Mouse (Mus musculus): Measurements from ENCODE around the gene Gstk1. TPM values are rescaled to one million over a fixed set of nuclear protein-coding genes. Genes with fewer than 3 reads are reported as not detected.

The Gstk1 gene
- total RNA-seq (2021) = 1 to 10 TPM; 7.1 to 8.5 TPM
- long read RNA-seq, transcript Gstk1-201 (8 exons, 930 nt) = major isoform, 11 of 12 reads
- long read RNA-seq, partial matches to known transcripts = 1 of 12 reads
- long read RNA-seq, other reads (novel, unspliced or antisense) = 0 of 12 reads

GRCm38 (mm10) chr6:42245711-42246353, at the start of gene Gstk1:
TSS of gene Gstk1 (plus strand) at chr6:42245935.
- DNase-seq (ENCODE audit: low spot score in 2 of 2) = peak; percentile 56 to 64

GRCm38 (mm10) chr6:42197710-42198109, 48.0 kb upstream of the Gstk1 start:
- no peak for DNase-seq (ENCODE audit: low spot score in 2 of 2)

- no peak for DNase-seq (ENCODE audit: low spot score in 2 of 2)
Observed at GRCm38 (mm10) chr6:42199498-42199897, 46.2 kb upstream of the Gstk1 start.

GRCm38 (mm10) chr6:42215028-42215427, 30.7 kb upstream of the Gstk1 start, which contains the start of gene Tas2r144:
TSS of gene Tas2r144 (plus strand) at chr6:42215328.
- DNase-seq (ENCODE audit: low spot score in 2 of 2) = no peak

GRCm38 (mm10) chr6:42222286-42222685, 23.4 kb upstream of the Gstk1 start:
- DNase-seq (ENCODE audit: low spot score in 2 of 2) = no peak

- DNase-seq (ENCODE audit: low spot score in 2 of 2) = no peak
Observed at GRCm38 (mm10) chr6:42225046-42225445, 20.7 kb upstream of the Gstk1 start.

GRCm38 (mm10) chr6:42227240-42228101, 18.3 kb upstream of the Gstk1 start:
- DNase-seq (ENCODE audit: low spot score in 2 of 2) = peak; percentile 77

GRCm38 (mm10) chr6:42229610-42230009, 16.1 kb upstream of the Gstk1 start:
- no peak for DNase-seq (ENCODE audit: low spot score in 2 of 2)

GRCm38 (mm10) chr6:42231191-42231590, 14.5 kb upstream of the Gstk1 start:
- DNase-seq (ENCODE audit: low spot score in 2 of 2) = no peak

GRCm38 (mm10) chr6:42237276-42237805, 8.4 kb upstream of the Gstk1 start:
- no peak for DNase-seq (ENCODE audit: low spot score in 2 of 2)

GRCm38 (mm10) chr6:42241311-42242045, 4.3 kb upstream of the Gstk1 start:
- no peak for DNase-seq (ENCODE audit: low spot score in 2 of 2)

GRCm38 (mm10) chr6:42247173-42247572, 1.4 kb downstream of the Gstk1 start:
- DNase-seq (ENCODE audit: low spot score in 2 of 2) = no peak

- no peak for DNase-seq (ENCODE audit: low spot score in 2 of 2)
Observed at GRCm38 (mm10) chr6:42247981-42248380, 2.2 kb downstream of the Gstk1 start.

GRCm38 (mm10) chr6:42251791-42252190, 6.1 kb downstream of the Gstk1 start:
- no peak for DNase-seq (ENCODE audit: low spot score in 2 of 2)

GRCm38 (mm10) chr6:42253103-42253502, 7.4 kb downstream of the Gstk1 start:
- DNase-seq (ENCODE audit: low spot score in 2 of 2) = no peak

- peak; percentile 51 to 64 for DNase-seq (ENCODE audit: low spot score in 2 of 2)
Observed at GRCm38 (mm10) chr6:42257303-42257863, 11.6 kb downstream of the Gstk1 start.

- no peak for DNase-seq (ENCODE audit: low spot score in 2 of 2)
Observed at GRCm38 (mm10) chr6:42260430-42260829, 14.7 kb downstream of the Gstk1 start.

- DNase-seq (ENCODE audit: low spot score in 2 of 2) = no peak
Observed at GRCm38 (mm10) chr6:42261524-42262170, 15.9 kb downstream of the Gstk1 start, which contains the start of gene Tmem139. TSS of gene Tmem139 (plus strand) at chr6:42261970.

- peak; percentile 98 to 99 for DNase-seq (ENCODE audit: low spot score in 2 of 2)
Observed at GRCm38 (mm10) chr6:42264626-42265312, 19.0 kb downstream of the Gstk1 start, which contains the start of gene Casp2. TSS of gene Casp2 (plus strand) at chr6:42264985.
